Mouse (Mus musculus) right cerebral cortex, postnatal 25 days (tissue): Measurements from ENCODE around the gene Tmigd1.
"Not testable (repeated sequence)": the region's sequence is repeated elsewhere in the genome, so short reads cannot be mapped to it uniquely, and the experiment has no call there.

Experiments used
- DNase-seq: peaks from one replicate; pipeline ENCODE4 v3.0.0; 2022

Gene Tmigd1

DNA sequence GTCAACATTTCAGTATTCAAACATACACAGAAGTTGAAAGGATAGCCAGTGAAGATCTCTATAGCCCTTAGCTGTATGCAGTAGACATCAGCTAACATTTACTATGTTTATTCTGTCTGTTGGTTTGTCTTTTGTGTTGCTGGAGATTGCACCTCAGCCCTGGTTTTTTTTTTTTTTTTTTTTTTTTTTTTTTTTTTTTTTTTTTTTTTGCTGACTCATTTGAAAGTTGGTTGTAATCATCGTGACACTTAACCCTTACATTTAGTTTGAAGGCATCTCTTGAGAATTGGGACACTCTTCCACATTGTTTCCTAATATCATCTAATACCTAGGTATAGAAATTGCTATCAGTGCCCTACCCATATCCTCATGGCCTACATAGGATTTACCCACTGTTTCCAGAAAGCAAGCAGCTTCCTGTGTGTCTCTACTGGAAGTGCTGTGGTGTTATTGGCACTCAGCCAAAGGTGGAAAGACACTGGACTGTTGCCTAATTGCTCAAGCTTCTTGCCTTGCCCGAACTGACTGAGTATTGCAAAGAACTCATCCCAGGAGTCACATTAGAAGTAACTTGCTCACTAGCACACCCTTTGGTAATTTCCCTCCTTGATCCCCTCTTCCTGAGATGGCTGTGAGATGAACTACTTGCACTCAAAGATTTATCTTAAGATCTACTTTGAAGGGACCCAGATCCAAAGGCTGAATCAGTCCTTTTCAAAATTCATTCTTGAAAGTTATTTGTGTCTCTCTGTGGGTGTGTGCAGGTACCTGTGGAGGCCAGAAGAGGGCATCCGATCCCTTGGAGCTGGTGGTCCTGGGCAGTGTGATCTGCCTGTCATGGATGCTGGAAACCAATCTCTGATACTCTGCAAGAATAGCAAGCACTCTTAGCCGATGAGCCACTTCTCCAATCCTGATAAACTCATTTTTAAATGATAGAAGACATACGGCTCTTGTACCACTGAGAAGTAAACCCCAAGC is 1.9 kb upstream of the Tmigd1 start:
- no peak for DNase-seq

DNA sequence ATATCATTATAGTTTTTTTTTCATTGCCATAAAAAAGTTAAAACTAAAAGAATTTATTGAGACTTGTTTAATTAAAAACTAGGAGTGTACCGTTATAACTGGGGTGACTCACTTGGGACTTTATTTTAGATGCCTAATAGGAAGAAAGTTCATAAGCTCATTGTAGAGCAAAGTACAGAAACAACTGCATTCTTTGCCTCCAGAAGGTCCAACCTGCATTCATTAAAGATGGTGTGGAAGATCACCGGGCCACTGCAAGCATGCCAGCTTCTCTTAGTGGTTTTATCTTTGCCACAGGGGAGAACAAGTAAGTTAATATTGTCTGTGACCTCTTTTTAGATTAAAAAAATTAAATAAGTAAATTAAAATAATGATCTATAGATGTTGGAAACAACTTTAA is 2.4 kb downstream of the Tmigd1 start:
- DNase-seq, result no peak

GRCm38 (mm10) chr11:76908651-76909050 is 6.7 kb downstream of the Tmigd1 start:
- DNase-seq, result no peak

DNA sequence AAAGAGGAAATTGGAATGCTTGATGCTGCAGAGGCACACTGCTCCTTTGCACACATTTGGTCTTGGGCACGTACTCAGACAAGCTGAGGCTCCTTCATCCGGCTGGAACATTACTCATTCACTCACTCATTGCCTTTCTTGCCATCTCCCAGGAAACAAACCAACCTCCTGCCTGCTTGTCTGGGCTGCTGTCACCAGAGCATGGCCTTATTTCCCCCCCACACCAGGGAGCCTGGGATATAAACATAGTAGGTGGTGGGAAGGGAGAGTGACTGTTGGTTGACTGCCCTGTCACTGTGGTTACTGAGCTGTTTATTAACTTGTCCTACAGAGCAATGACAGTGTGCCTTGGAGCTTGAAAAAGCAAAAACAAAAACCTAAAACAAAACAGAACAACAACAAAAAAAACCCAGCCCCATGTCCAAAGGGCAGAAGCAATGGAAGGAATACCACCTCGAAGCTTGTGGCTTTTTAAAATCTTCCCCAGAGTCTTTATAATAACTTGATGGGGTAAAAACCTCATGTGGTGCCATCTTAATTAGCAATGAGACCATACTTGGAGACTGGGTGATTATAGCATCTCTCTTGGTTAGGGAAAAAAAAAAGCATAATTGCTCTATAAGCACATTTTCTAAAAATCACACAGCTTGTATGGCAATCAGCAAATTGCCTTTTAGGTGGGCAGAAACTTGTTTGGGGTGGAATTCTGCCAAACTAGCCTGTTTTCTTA is 9.5 kb downstream of the Tmigd1 start:
- DNase-seq, result peak; percentile 10

- DNase-seq, result peak; percentile 48
Measured at GRCm38 (mm10) chr11:76912055-76912395, 10.1 kb downstream of the Tmigd1 start.

- DNase-seq, result no peak
Measured at GRCm38 (mm10) chr11:76914366-76914765, 12.4 kb downstream of the Tmigd1 start.

- no peak for DNase-seq
Measured at GRCm38 (mm10) chr11:76916539-76917229, 14.7 kb downstream of the Tmigd1 start.

GRCm38 (mm10) chr11:76917230-76917548 is 15.2 kb downstream of the Tmigd1 start:
- DNase-seq, result no peak

DNA sequence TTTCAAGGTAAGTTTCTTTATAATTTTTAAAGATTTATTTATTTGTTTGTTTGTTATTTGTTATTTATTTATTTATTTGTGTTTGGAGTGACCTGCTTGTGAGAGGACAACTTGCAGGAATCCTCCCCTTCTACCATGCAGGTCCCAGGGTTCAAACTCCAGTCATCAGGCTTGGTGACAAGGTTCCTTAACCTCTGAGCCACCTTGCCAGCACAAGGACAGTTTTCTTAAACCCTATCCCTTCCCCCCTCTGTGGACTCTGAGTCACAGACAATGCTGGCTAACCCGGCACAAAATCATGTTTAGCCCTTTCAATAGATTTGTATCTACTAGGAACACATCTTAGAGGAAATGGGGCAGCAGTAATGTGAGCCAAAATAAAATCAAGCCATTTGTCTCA is 18.6 kb downstream of the Tmigd1 start:
- DNase-seq, result no peak

DNA sequence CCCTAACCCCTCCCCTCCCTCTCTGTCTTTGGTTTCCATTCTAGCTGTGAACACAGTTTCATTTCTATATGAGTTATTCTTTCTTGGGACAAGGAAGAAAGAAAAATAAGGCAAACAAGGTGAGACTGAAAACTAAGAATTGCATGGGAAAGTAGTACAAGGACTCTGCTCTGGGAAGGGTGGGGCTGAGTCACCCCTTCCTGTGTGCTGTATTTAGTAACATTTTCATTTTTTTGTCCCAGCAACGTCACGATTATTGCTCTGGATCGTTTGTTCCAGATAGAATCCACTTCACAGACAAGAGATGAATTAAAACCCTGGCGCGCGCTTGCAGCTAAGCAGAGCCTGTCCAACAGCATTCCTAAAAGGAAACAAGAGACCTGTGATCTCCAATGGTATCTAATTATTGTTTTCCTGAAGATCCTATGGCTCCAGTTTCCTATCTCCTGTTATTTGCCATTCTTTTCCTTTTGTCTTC is 22.8 kb downstream of the Tmigd1 start, which contains the start of gene Blmh:
Gene Blmh (plus strand): TSS at position 51 of the 478 bp plus-strand sequence.
- no peak for DNase-seq

DNA sequence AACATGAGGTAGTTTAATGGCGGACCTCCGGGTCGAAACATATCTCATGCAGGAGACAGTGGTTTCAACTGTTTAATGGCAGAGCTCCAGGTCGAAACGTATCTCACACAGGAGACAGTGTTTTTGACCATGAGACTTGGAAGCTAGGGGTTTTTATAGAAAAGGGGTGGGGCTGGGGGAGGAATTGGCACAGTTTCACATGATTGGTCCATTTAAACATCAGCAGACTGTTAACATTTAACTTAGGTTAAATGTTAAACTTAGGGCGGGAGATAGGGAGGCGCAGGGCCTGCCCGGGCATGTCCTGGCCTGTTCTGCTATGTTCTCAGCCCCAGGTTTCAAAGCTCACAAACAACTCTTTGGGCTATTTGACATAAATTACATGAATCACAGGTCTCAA is 26.6 kb downstream of the Tmigd1 start:
- not testable (repeated sequence) for DNase-seq

- DNase-seq, result no peak
Measured at GRCm38 (mm10) chr11:76933209-76933608, 31.2 kb downstream of the Tmigd1 start.

DNA sequence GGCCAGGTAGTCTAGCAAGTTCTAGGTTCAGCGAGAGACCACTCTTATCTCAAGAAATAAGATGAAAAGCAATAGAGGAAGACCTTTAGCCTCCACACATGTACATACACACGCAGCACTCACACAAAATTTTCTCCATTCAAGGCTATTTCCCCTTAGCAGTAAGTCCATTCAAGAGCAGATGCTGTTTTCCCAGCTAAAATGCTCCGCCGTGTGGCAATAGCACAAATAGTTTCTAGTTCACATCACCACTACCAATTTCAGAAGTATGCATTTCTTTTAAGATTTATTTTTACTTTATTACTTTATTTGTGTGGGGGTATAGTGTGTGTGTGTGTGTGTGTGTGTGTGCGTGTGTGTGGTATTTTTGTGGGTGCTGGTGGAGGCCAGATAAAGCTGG is 34.6 kb downstream of the Tmigd1 start:
- no peak for DNase-seq

DNA sequence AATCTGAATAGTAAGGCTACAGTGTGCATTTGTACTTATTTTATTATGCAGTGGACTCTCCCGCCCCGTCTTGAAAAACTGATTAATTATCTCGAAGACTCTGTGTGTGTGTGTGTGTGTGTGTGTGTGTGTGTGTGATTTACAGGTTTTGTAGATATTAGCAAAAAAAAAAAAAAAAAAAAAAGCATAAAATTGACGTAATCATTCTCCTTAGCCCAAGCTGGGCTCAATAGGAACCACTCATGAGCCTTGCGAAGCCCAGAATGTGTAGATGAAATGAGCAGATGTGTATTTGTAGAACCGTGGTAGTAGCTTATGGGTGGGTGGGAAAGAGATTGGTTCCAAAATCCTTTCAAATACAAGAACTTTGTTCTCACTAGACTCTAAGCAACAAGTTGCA is 42.9 kb downstream of the Tmigd1 start:
- DNase-seq, result no peak

DNA sequence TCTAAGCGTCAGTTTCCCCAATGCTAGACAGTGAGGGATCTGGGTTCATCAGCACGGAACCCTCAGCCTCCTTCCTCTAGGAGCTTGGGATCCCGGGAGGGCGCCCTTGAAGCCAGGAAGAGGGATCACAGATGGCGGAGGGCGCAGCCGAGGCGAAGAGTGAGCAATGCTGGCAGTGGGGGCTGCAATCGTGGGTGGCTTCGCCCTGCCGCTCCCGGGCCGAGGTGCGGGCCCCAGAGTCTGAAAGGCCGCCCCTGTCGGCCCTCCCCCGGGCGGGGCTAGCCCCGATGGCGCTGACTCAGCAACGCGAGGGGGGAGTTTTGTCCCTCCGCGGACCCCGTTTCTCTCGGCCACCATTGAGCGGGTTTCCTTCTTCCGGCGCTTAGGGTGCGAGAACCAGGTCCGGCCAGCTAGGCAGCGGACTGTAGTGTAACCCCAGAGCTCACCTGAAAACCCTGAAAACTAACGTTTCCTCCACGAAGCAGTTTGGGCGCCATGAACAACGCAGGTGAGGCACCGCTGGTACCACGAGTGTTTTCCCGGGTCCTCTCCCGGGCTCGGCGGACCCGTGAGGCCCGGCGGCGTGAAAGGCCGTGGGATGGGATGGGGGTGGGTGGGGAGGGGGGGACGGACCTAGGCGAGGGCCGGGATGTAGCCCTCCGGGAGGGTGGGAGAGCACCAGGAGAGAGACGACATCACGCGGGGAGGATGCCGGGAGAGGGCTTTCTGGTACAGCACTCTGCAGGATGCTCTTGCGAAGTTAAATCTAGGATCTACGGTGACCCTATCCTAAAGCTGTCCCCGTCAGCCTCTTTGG is 43.6 kb downstream of the Tmigd1 start:
- DNase-seq, result peak; percentile 93

GRCm38 (mm10) chr11:76946203-76946585 is 44.2 kb downstream of the Tmigd1 start:
- DNase-seq, result peak; percentile 11

DNA sequence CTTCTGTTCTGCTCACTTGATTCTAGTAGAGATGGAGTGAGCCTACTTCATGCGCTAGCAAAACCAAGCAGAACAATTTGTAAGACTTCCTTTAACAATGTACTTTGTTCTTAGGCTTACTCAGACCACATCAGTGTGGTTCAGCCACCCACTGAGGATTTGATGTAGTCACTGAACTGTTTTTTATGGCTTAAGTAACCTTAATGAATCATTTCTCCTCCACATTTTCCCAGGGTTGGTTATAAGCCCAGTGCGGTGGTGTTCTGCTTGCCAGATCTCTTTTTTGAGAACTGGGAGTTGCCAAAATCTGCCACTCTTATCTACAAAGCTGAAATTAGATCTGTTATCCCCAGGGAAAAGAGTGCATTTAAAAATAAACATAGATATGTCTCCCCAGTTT is 51.6 kb downstream of the Tmigd1 start:
- DNase-seq, result peak; percentile 5

- DNase-seq, result no peak
Measured at GRCm38 (mm10) chr11:76965703-76966102, 63.7 kb downstream of the Tmigd1 start.
